Mouse (Mus musculus): ENCODE measurements at regions not wholly inside any gene's neighbourhood (a gene's known extent, or its start where the extent isn't known, plus 50 kb on each side); places are given as distances from the start of the nearest gene placed in this dataset.

GRCm38 (mm10) chr1:52397460-52397859, 103.0 kb downstream of the Nab1 start:
- TF ChIP-seq POLR2A (IDR thresholded peaks at IDR 0.05; ENCODE audit: insufficient read length, low read depth) (no peak), USF1 (IDR thresholded peaks at IDR 0.05; ENCODE audit: low read depth) (no peak), MAX (IDR thresholded peaks at IDR 0.05; ENCODE audit: low read depth) (no peak), POLR2AphosphoS2 (IDR thresholded peaks at IDR 0.05; ENCODE audit: insufficient read length, low read depth) (no peak), CEBPB (IDR thresholded peaks at IDR 0.05; ENCODE audit: insufficient read depth, poor library complexity, severe bottlenecking) (no peak), REST (IDR thresholded peaks at IDR 0.05; ENCODE audit: insufficient read depth, insufficient read length) (no peak), E2F4 (IDR thresholded peaks at IDR 0.05; ENCODE audit: insufficient read depth) (no peak), MYOD1 (IDR thresholded peaks at IDR 0.05; ENCODE audit: control insufficient read depth in 1 of 3, insufficient read length in 2 of 3, low read depth in 2 of 3) (no peak), TCF12 (IDR thresholded peaks at IDR 0.05; ENCODE audit: insufficient read depth, poor library complexity, severe bottlenecking) (no peak)
